Mouse (Mus musculus) forebrain, embryonic 12.5 days (tissue): Measurements from ENCODE around the gene Scml4. TPM values are rescaled to one million over a fixed set of nuclear protein-coding genes. Genes with fewer than 3 reads are reported as not detected.

Experiments
- ATAC-seq: fragments of 200-750 bp; cut with Nextera tagmentation; 2 replicates; pipeline ENCODE4 v1.8.0; 2017; ENCODE audit warnings: moderate TSS enrichment; ENCODE audit not compliant: low FRiP score
- H3K27ac ChIP-seq: fragments of 300-500 bp; sonication (generic); 2 replicates; pipeline ENCODE4 v1.5.1; 2016; ENCODE audit warnings: mild to moderate bottlenecking
- H3K27me3 ChIP-seq: fragments of 300-500 bp; sonication (generic); 2 replicates; pipeline ENCODE4 v1.6.1; 2016; ENCODE audit warnings: mild to moderate bottlenecking
- H3K36me3 ChIP-seq: fragments of 300-500 bp; sonication (generic); replicated peaks from 2 replicates; pipeline ENCODE4 v1.6.1; 2016; ENCODE audit warnings: mild to moderate bottlenecking
- H3K4me1 ChIP-seq: fragments of 300-500 bp; sonication (generic); 2 replicates; pipeline ENCODE4 v1.6.1; 2016
- H3K4me2 ChIP-seq: fragments of 300-500 bp; sonication (generic); 2 replicates; pipeline ENCODE4 v1.6.1; 2016; ENCODE audit warnings: mild to moderate bottlenecking, moderate library complexity
- H3K4me3 ChIP-seq: fragments of 300-500 bp; sonication (generic); replicated peaks from 2 replicates; pipeline ENCODE4 v1.5.1; 2016; ENCODE audit warnings: mild to moderate bottlenecking
- H3K9ac ChIP-seq: fragments of 300-500 bp; sonication (generic); 2 replicates; pipeline ENCODE4 v1.6.1; 2016; ENCODE audit warnings: mild to moderate bottlenecking
- H3K9me3 ChIP-seq: fragments of 300-500 bp; sonication (generic); 2 replicates; pipeline ENCODE4 v1.6.1; 2016
- WGBS: fragments of 180-500 bp; shearing (Covaris S2); methylation state at CpG from one replicate; pipeline ENCODE4 v1.1.7; 2016; 5-methylcytosine and 5-hydroxymethylcytosine counted together
- polyA plus RNA-seq: library from polyadenylated mRNA; unstranded; fragments of >200 nt; fragmentation: Nextera tagmentation; extraction: Ambion mirVana; gene quantifications from 2 replicates; pipeline ENCODE4 v1.2.1, GENCODE M21; 2016

Gene Scml4
- polyA plus RNA-seq, 1 experiment from 2014 or later, result 3.0 TPM

DNA sequence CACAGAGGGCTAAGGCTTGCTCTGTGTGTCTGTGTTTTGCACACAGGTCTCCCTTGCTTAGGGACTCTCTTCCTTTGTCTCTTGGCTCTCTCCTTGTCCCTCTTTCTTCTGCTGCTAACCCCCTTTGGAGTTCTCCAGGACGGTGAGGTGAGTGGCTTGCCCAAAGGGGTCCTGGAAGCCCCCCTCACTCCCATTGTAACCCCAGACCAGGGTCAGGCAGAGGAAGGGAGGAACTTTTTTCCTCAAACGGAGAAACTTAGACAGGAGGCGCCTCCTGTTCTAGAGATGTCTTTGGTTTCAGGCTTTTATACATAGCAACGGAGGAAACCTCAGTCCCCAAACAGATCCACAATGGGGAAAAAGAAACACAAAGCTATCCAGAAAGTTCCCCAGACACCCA, 81.1 kb downstream of the Scml4 start:
- Histone ChIP-seq H3K4me2 (no peak overlapping the region), H3K9me3 (no peaks in the 10 kb centered on the region), H3K36me3 (no peaks in the 10 kb centered on the region), H3K4me1 (peaks cover 10% of the 10 kb centered on the region), H3K9ac (no peak overlapping the region), H3K27me3 (no peaks in the 10 kb centered on the region), H3K4me3 (no peak overlapping the region), H3K27ac (no peak overlapping the region)
- ATAC-seq, result no peak
- WGBS, result 69% methylated on average over 4 of the region's 4 CpGs

DNA sequence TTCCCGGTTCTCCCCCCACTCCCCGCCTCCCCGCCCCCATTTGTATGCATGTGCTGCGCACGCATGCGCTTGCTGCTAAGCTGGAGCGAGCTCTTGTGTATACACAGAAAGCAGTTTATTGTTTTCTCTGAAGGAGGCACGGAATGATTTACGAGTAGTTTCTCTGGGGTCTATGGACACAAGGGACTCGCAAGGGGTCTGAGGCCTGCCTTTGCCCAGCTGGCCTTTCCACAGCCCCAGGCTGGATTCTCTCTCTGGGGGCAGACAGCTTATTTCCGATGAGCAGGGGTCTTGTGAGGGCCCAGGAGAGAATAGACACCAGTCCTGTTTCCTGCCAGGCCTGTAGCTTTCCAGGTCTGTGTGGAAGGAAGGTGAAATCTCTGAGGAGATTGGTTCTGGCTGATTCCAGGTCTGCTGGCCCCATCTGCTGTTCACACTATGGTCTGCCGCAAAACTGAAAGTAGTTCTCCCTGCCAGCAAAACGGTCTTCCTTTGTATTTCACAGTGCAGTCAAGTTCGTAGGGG, 81.6 kb downstream of the Scml4 start:
- no peak overlapping the region for H3K9ac ChIP-seq
- ATAC-seq, result peak; percentile 78
- WGBS, result 52% methylated on average over 14 of the region's 14 CpGs
- 0 out of 2 replicates have a peak, but pooled peaks cover 4% of the 10 kb centered on the region for H3K27me3 ChIP-seq
- H3K4me2 ChIP-seq, result peak overlapping the region; percentile 31; the same call in 1 of the 2 replicates
- no peak overlapping the region for H3K4me3 ChIP-seq
- H3K27ac ChIP-seq, result peak overlapping the region; percentile 57
- peaks cover 10% of the 10 kb centered on the region for H3K4me1 ChIP-seq
- no peaks in the 10 kb centered on the region for H3K36me3 ChIP-seq
- H3K9me3 ChIP-seq, result no peaks in the 10 kb centered on the region

DNA sequence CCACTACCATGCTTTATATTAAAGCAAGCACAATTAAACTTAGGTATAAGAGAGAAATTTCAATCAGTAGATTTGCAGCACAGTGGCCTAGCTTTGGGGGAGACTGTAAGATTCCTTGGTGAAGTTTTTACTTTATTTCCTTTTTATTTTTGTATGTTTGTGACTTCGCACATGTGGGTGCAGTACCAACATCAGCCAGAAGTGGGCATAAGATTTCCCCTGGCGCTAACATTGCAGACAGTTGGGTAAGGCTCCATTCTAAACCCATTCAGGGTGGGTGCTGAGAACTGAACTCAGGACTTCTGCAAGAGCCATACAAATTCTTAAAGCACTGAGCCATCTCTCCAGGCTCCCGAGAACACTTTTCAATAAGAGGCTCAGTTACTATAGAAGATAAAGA, 82.1 kb downstream of the Scml4 start:
- Histone ChIP-seq H3K27ac (no peak overlapping the region), H3K4me2 (no peak overlapping the region), H3K4me1 (peaks cover 10% of the 10 kb centered on the region), H3K9me3 (no peaks in the 10 kb centered on the region), H3K36me3 (no peaks in the 10 kb centered on the region), H3K4me3 (no peak overlapping the region), H3K27me3 (0 out of 2 replicates have a peak, but pooled peaks cover 5% of the 10 kb centered on the region), H3K9ac (no peak overlapping the region)
- ATAC-seq, result no peak
- WGBS, result 85% methylated on average over 3 of the region's 3 CpGs

DNA sequence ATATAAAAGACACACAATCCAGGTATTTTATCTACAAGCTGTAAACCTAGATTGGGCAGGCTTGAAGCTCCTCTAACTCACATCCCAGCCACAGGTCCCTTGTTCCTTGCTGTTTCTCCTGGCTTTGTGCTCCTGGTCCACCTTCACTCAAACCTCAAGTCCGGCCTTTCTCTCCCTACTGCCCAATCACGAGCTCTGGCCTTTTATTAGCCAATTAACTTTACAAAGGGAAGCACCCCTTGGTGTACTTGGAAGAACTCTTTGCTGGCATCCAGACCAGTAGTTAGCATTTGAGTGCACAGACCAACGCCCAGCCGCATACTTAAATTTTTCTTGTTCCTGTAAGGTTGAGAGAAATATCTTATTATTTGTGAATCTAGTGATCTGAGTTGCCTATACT, 85.1 kb downstream of the Scml4 start:
- H3K27ac ChIP-seq, result no peak overlapping the region
- 0 out of 2 replicates have a peak, but pooled peaks cover 5% of the 10 kb centered on the region for H3K27me3 ChIP-seq
- H3K36me3 ChIP-seq, result no peaks in the 10 kb centered on the region
- no peak for ATAC-seq
- H3K4me3 ChIP-seq, result no peak overlapping the region
- no peaks in the 10 kb centered on the region for H3K9me3 ChIP-seq
- peaks cover 23% of the 10 kb centered on the region for H3K4me1 ChIP-seq
- 43% methylated on average over 4 of the region's 4 CpGs for WGBS
- H3K9ac ChIP-seq, result no peak overlapping the region
- H3K4me2 ChIP-seq, result no peak overlapping the region

DNA sequence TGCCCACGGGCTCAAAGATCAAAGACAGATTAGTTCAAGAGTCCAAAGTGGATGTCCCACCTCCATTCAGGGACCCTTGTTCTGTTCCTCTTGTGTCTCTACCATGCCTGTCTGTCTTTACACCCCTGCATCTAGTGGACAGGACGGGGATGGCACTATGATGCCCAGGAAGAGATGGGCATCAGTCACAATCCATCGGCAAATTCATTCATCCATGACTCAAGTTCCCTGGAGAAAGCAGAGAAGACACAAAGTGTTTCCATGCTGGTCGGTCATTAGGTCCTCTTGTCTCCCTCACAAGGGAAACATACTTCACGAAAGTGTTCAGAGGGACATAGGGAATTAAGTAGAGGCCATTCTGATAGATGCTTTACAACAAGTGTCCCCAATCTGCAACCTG, 87.2 kb downstream of the Scml4 start:
- Histone ChIP-seq H3K4me3 (no peak overlapping the region), H3K27me3 (peaks cover 5% of the 10 kb centered on the region), H3K9me3 (no peaks in the 10 kb centered on the region), H3K9ac (no peak overlapping the region), H3K27ac (no peak overlapping the region), H3K4me2 (no peak overlapping the region), H3K36me3 (no peaks in the 10 kb centered on the region), H3K4me1 (peaks cover 26% of the 10 kb centered on the region)
- WGBS, result 91% methylated on average over 5 of the region's 5 CpGs
- no peak for ATAC-seq

DNA sequence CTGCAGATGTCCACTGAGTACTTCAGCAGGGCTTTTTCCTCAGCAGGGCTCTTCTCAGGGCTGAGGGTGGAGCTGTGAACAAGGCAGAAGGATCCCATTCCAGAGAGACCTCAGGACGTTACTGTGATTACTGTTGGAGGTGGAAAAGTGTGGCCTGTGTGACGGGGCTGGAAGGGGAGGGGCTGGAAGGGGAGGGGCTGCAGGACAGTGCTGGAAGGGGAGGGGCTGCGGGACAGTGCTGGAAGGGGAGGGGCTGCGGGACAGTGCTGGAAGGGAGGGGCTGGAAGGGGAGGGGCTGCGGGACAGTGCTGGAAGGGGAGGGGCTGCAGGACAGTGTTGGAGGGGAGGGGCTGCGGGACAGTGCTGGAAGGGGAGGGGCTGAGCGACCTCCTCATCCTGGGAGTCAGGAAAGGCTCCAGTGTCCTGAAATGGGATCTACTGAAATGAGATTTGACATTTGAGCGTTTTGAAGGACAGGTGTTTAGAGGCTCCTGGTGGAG, 90.1 kb downstream of the Scml4 start:
- Histone ChIP-seq H3K4me2 (peak overlapping the region; percentile 42), H3K4me1 (peaks cover 26% of the 10 kb centered on the region), H3K36me3 (no peaks in the 10 kb centered on the region), H3K9me3 (no peaks in the 10 kb centered on the region), H3K27ac (no peak overlapping the region), H3K9ac (no peak overlapping the region), H3K4me3 (peak overlapping the region; percentile 17; the same call in 1 of the 2 replicates), H3K27me3 (peaks cover 8% of the 10 kb centered on the region)
- peak; percentile 75 for ATAC-seq
- 4% methylated on average over 5 of the region's 8 CpGs for WGBS

DNA sequence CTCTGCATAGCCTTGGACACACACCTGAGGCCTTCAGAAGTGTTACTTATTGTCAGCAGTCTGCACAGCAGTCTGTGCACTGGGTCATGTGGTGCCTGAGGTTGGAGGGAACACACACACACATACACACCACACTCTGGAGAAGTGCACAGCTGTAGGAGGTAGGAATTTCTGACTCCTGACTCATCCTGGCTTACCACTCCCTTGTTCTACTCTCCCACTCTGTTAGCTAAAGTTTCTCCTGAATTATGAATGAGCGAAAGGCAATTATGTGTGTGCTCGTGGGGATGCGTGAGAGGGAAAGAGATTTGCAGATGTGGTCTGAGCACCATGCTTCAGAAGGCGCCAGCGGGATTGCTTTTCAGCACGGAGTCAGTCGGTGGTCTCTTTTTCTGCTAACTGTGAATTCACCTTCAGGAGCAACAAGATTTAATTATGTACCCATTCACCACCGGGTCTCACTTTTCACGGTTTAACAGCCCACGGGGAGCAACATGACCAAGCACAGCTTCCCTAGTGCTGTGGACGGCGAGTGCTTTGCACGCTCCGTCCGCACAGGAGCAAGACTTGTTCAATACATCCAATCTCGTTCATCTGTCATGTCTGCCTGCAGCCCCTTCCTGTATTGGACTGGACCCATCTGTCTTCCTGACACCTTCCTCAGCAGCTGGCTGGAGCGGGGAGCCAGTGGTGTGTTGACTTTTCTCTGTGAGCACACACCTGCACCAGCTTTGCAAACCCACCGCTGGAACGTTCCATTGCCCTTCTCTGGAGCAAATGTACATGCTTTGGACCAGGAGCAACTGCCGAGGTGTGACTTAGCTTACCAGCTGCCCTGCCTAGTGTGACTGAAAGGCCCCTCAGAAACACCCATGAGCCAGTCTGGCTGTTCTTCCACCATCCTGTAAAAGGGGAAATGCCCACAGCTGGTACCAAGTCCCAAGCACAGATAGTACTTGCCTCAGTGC, 91.2 kb downstream of the Scml4 start:
- ATAC-seq, result 0 out of 2 replicates have a peak, but pooled peaks have one; percentile 52
- peaks cover 26% of the 10 kb centered on the region for H3K4me1 ChIP-seq
- H3K27ac ChIP-seq, result no peak overlapping the region
- peaks cover 15% of the 10 kb centered on the region for H3K27me3 ChIP-seq
- no peak overlapping the region for H3K4me2 ChIP-seq
- 76% methylated on average over 20 of the region's 20 CpGs for WGBS
- H3K4me3 ChIP-seq, result no peak overlapping the region
- H3K36me3 ChIP-seq, result no peaks in the 10 kb centered on the region
- no peaks in the 10 kb centered on the region for H3K9me3 ChIP-seq
- no peak overlapping the region for H3K9ac ChIP-seq

DNA sequence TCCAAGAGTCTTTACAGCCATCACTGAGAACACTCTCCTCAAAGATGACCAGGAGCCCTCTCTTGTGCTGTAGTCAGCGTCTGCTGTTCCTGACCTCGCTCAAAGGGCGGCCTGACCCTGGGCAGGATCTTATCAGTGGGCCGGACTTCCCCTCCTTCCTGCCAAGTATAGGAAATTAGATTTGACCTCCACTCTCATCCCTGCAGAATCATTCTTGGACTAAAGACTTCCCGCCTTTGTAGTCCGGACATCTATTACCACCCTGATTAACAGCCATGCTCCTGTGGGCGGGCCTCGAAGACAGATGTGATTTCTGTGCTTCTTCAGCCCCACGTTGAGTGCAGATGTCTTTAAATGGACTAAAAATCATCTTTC, 91.9 kb downstream of the Scml4 start:
- H3K9ac ChIP-seq, result no peak overlapping the region
- no peak overlapping the region for H3K4me2 ChIP-seq
- H3K4me3 ChIP-seq, result no peak overlapping the region
- no peak for ATAC-seq
- H3K9me3 ChIP-seq, result no peaks in the 10 kb centered on the region
- WGBS, result 84% methylated on average over 9 of the region's 9 CpGs
- peaks cover 26% of the 10 kb centered on the region for H3K4me1 ChIP-seq
- H3K36me3 ChIP-seq, result no peaks in the 10 kb centered on the region
- peaks cover 16% of the 10 kb centered on the region for H3K27me3 ChIP-seq
- no peak overlapping the region for H3K27ac ChIP-seq

DNA sequence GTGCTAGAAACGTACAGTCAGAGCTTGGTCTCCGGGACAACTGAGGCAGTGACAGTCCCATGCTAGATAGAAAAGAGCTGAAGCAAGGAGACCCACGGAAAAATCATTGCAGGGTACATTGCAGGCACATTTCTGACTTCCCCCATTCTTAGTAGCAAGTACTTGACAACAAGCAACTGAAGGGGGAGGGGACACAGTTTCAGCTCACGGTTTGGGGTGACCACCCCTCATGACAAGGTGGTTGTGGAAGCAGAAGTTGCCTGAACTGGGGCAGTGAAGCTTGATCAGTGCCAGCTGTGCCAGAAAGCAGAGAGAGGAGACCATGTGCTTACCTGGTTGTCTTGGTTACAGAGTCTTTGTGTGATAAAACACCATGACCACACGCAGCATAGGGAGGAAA, 93.4 kb downstream of the Scml4 start:
- Histone ChIP-seq H3K9ac (no peak overlapping the region), H3K4me1 (peaks cover 32% of the 10 kb centered on the region), H3K36me3 (no peaks in the 10 kb centered on the region), H3K4me2 (no peak overlapping the region), H3K9me3 (no peaks in the 10 kb centered on the region), H3K27ac (no peak overlapping the region), H3K4me3 (no peak overlapping the region), H3K27me3 (peaks cover 25% of the 10 kb centered on the region)
- WGBS, result 74% methylated on average over 5 of the region's 5 CpGs
- no peak for ATAC-seq

DNA sequence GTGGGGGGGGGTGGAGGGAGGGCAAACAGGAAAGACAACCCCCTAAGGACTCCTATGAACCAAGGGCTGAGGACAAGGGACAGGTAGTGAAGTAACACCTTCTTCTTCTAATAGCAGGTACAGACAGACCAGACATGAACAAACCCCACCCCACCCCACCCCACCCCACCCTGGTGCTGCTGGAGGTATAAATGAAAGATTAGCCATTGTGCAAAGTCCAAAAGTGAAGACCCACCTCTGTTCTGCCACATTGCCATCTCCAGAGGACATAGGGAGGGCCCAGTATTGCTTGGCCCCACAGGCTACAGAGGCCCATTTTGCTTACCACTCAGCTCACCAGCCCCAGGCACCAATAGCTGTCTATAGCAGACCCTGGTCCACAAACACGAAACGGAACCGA, 95.0 kb downstream of the Scml4 start:
- peaks cover 25% of the 10 kb centered on the region for H3K27me3 ChIP-seq
- H3K27ac ChIP-seq, result no peak overlapping the region
- H3K4me1 ChIP-seq, result peaks cover 29% of the 10 kb centered on the region
- no peak overlapping the region for H3K4me2 ChIP-seq
- H3K9me3 ChIP-seq, result no peaks in the 10 kb centered on the region
- 97% methylated on average over 3 of the region's 3 CpGs for WGBS
- no peaks in the 10 kb centered on the region for H3K36me3 ChIP-seq
- ATAC-seq, result no peak
- H3K4me3 ChIP-seq, result no peak overlapping the region
- H3K9ac ChIP-seq, result no peak overlapping the region

DNA sequence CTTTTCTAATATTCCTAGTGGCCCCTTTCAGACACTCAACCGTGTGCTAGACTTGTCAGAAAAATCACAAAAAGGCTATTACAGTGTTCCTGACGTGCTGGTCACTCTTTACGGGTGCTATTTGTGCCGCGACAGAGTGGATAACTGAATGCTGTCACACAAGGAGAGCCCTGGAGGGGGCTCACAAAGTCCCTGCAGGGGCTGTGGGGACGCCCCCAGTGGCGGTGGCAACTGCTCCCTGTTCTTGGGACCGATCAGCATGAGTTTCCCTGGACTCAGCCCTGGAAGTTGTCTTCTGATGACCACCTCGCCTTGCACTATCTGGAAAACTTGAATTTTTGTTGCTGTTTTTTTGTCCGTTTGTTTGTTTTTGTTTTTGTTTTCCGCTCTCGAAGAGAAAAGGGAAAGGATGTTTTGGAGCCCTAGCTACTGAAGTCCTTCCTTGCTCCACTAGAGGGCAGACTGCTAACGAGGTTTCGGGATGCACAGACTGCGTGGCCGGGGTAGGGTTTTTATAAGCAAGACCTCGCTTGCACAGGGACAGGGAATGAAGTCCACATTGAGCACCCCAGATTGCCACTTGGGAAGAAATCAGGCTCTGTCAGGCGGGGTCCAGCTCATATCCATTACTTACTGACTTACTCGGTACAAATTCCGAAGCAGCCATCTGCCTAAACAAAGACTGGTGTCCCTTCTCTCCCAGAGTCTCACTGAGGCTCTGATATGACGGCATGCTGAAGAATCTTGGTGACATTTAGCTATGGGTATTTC, 97.9 kb downstream of the Scml4 start:
- Histone ChIP-seq H3K27ac (no peak overlapping the region), H3K9me3 (no peaks in the 10 kb centered on the region)
- 6% methylated on average over 21 of the region's 21 CpGs for WGBS

DNA sequence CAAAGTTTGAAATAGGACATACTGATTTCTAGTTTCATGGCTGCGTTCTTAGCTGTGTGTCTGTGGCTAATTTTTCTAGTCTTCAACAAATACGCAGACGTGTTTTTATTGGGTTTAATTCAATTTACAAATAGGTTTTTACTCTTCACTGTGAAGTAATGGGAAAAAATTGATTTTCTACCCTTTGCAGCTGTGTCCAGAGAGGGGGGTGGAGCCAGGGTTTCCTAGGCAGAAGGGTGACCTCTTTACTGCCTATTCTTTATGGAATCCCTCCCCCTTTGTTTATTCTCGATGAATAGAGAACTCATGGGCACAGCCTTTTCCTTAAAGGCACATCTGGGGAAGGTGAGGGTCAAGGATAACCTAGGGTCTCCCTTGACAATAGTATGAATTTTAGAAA, 98.5 kb downstream of the Scml4 start:
- H3K27ac ChIP-seq, result no peak overlapping the region
- ATAC-seq, result peak; percentile 34; the same call in 1 of the 2 replicates
- H3K4me2 ChIP-seq, result peak overlapping the region; percentile 59
- 53% methylated on average over 4 of the region's 4 CpGs for WGBS
- no peaks in the 10 kb centered on the region for H3K9me3 ChIP-seq
- peaks cover 22% of the 10 kb centered on the region for H3K27me3 ChIP-seq
- H3K4me3 ChIP-seq, result no peak overlapping the region
- no peaks in the 10 kb centered on the region for H3K36me3 ChIP-seq
- H3K9ac ChIP-seq, result peak overlapping the region; percentile 40; the same call in 1 of the 2 replicates
- H3K4me1 ChIP-seq, result peaks cover 14% of the 10 kb centered on the region

More for the DNA sequence above, 97.9 kb downstream of the Scml4 start:
- H3K9ac ChIP-seq, result peak overlapping the region; percentile 40
- H3K27me3 ChIP-seq, result peaks cover 25% of the 10 kb centered on the region
- no peaks in the 10 kb centered on the region for H3K36me3 ChIP-seq
- H3K4me1 ChIP-seq, result peaks cover 14% of the 10 kb centered on the region
- peak; percentile 88 for ATAC-seq
- peak overlapping the region; percentile 38 for H3K4me3 ChIP-seq
- peak overlapping the region; percentile 59 for H3K4me2 ChIP-seq
